Mouse (Mus musculus) myocyte (in vitro differentiated cells): ENCODE data around the gene Ccs. TPM values are rescaled to one million over a fixed set of nuclear protein-coding genes. Genes with fewer than 3 reads are reported as not detected.

ENCODE experiments used
- H3K27me3 ChIP-seq: one replicate; pipeline ENCODE4 v1.6.1; 2011; ENCODE audit not compliant: control insufficient read depth, insufficient read depth, insufficient read length
- H3K36me3 ChIP-seq: one replicate; pipeline ENCODE4 v1.6.1; 2011; ENCODE audit not compliant: control insufficient read depth, insufficient read depth
- H3K4me2 ChIP-seq: one replicate; pipeline ENCODE4 v1.6.1; 2011; ENCODE audit warnings: low read depth, control low read depth
- H3K4me3 ChIP-seq: one replicate; pipeline ENCODE4 v1.5.1; 2011; ENCODE audit warnings: mild to moderate bottlenecking, control low read depth, moderate library complexity
- H3K79me2 ChIP-seq: one replicate; pipeline ENCODE4 v1.6.1; 2011; ENCODE audit not compliant: control insufficient read depth, insufficient read depth
- H3ac ChIP-seq: one replicate; pipeline ENCODE4 v1.6.1; 2011; ENCODE audit not compliant: control insufficient read depth, insufficient read length
- CEBPB ChIP-seq: IDR thresholded peaks from 2 replicates; pipeline ENCODE4 v1.6.1; 2011; ENCODE audit warnings: mild to moderate bottlenecking, moderate library complexity; ENCODE audit not compliant: poor library complexity, insufficient read depth, severe bottlenecking
- E2F4 ChIP-seq: IDR thresholded peaks from one replicate; pipeline ENCODE4 v1.6.1; 2011; ENCODE audit warnings: mild to moderate bottlenecking, control low read depth, moderate library complexity; ENCODE audit not compliant: insufficient read depth
- MAX ChIP-seq: IDR thresholded peaks from one replicate; pipeline ENCODE4 v1.6.1; 2011; ENCODE audit warnings: low read depth, mild to moderate bottlenecking, control low read depth
- MYOD1 ChIP-seq, 3 experiments: IDR thresholded peaks; one replicate each; pipeline ENCODE4 v1.6.1; 2011; ENCODE audit warnings: control low read depth in 2 of 3, low read depth in 2 of 3, mild to moderate bottlenecking in 2 of 3, moderate library complexity in 1 of 3; ENCODE audit not compliant: insufficient read length in 2 of 3, control insufficient read depth in 1 of 3
- MYOG ChIP-seq, 3 experiments: IDR thresholded peaks; one replicate each; pipeline ENCODE4 v1.6.1; 2011; ENCODE audit warnings: control low read depth in 2 of 3, low read depth in 2 of 3, mild to moderate bottlenecking in 2 of 3; ENCODE audit not compliant: insufficient read length in 2 of 3, control insufficient read depth in 1 of 3, insufficient read depth in 1 of 3
- POLR2A ChIP-seq: IDR thresholded peaks from one replicate; pipeline ENCODE4 v1.6.1; 2011; ENCODE audit warnings: low read depth, mild to moderate bottlenecking, control low read depth, moderate library complexity; ENCODE audit not compliant: insufficient read length
- POLR2AphosphoS2 ChIP-seq: IDR thresholded peaks from one replicate; pipeline ENCODE4 v1.6.1; 2011; ENCODE audit warnings: low read depth, control low read depth; ENCODE audit not compliant: insufficient read length
- REST ChIP-seq: IDR thresholded peaks from one replicate; pipeline ENCODE4 v1.6.1; 2011; ENCODE audit warnings: mild to moderate bottlenecking, control low read depth, moderate library complexity; ENCODE audit not compliant: insufficient read depth, insufficient read length
- SRF ChIP-seq: IDR thresholded peaks from one replicate; pipeline ENCODE4 v1.6.1; 2011; ENCODE audit warnings: low read depth; ENCODE audit not compliant: control insufficient read depth, insufficient read length
- TCF12 ChIP-seq: IDR thresholded peaks from one replicate; pipeline ENCODE4 v1.6.1; 2011; ENCODE audit warnings: mild to moderate bottlenecking, control low read depth; ENCODE audit not compliant: poor library complexity, insufficient read depth, severe bottlenecking
- TCF3 ChIP-seq: IDR thresholded peaks from one replicate; pipeline ENCODE4 v1.6.1; 2011; ENCODE audit warnings: low read depth, control low read depth; ENCODE audit not compliant: insufficient read length
- USF1 ChIP-seq: IDR thresholded peaks from one replicate; pipeline ENCODE4 v1.6.1; 2011; ENCODE audit warnings: low read depth, mild to moderate bottlenecking, control low read depth, moderate library complexity
- polyA plus RNA-seq: library from polyadenylated mRNA; unstranded; fragments of >200 nt; fragmentation: generic; extraction: Trizol; gene quantifications from one replicate; pipeline ENCODE4 v1.2.1, GENCODE M21; 2012; ENCODE audit warnings: missing spikeins

Ccs gene
- 40.4 TPM for polyA plus RNA-seq

DNA sequence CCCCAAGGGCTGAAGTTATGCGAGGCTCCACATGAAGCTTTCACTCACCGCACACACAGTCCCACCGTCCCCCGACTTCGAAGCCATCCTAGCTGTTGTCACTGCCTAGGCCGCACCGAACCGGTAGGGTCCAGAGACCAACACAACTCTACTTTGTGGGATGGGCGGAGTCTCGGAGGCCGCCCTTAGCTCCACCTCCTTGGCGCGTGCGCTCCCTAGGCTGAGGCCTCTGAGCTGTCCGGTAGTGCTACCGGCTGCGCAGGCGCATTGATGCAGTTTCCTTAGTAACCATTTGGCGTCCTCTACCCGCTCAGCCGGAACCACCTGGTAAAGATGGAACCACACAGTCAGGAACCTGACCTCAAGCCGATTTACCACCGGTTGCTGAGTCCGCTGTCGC, at the start of gene Ccs, which contains the start of gene Ccdc87:
Ccs (minus strand) TSS at position 184 of the 400 bp plus-strand sequence.
Ccdc87 (plus strand) TSS at position 218 of the 400 bp plus-strand sequence.
- TF ChIP-seq MAX (no peak), TCF3 (no peak), USF1 (no peak), REST (no peak), MYOD1 (IDR thresholded peaks at IDR 0.05; ENCODE audit: control insufficient read depth in 1 of 3, insufficient read length in 2 of 3, low read depth in 2 of 3) (no peak), POLR2A (peak; percentile 90), SRF (no peak), POLR2AphosphoS2 (peak; percentile 86)
- peaks cover 26% of the 10 kb centered on the region for H3K27me3 ChIP-seq

GRCm38 (mm10) chr19:4883961-4884360, 44.8 kb upstream of the Ccs start:
- H3K4me2 ChIP-seq, result no peak overlapping the region
- H3K36me3 ChIP-seq, result no peaks in the 10 kb centered on the region
- TF ChIP-seq E2F4, result no peak
- no peak for TF ChIP-seq CEBPB

More for the DNA sequence above, at the start of gene Ccs, which contains the start of gene Ccdc87:
- Histone ChIP-seq H3K36me3 (no peaks in the 10 kb centered on the region), H3ac (peak within 1 kb of the TSS; percentile 44), H3K4me2 (peak within 1 kb of the TSS; percentile 72), H3K4me3 (peak within 1 kb of the TSS; percentile 38), H3K79me2 (no peaks in the 10 kb centered on the region)

DNA sequence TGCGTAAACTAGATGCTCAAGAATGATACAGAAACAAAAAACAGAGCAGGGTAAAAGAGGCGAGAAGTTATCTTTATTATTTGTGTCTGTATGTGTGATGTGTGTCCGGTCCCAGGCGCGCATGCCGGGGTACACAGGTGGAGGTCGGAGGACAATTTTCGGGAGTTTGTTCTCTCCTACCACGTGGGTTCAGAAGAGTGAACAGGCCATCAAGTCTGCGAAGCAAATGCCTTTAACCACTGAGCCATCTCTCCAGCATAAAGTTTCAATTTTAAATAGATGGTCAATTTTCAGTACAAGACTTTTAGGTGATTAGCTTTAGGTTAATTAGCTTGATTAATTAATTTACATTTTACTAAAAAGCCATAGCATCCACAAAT, 40.2 kb upstream of the Ccs start:
- Histone ChIP-seq H3K4me3 (peak overlapping the region; percentile 43), H3K79me2 (peaks cover 8% of the 10 kb centered on the region), H3K36me3 (no peaks in the 10 kb centered on the region), H3K4me2 (peak overlapping the region; percentile 89), H3K27me3 (no peaks in the 10 kb centered on the region), H3ac (peak overlapping the region; percentile 48)
- TF ChIP-seq CEBPB (no peak), POLR2AphosphoS2 (no peak), MYOG (IDR thresholded peaks at IDR 0.05; ENCODE audit: control insufficient read depth in 1 of 3, insufficient read depth in 1 of 3, insufficient read length in 2 of 3, low read depth in 2 of 3) (no peak), REST (no peak), USF1 (no peak), MYOD1 (IDR thresholded peaks at IDR 0.05; ENCODE audit: control insufficient read depth in 1 of 3, insufficient read length in 2 of 3, low read depth in 2 of 3) (no peak), TCF12 (no peak), TCF3 (no peak), POLR2A (no peak), SRF (no peak), MAX (no peak), E2F4 (no peak)

More at GRCm38 (mm10) chr19:4883961-4884360, 44.8 kb upstream of the Ccs start:
- Histone ChIP-seq H3K79me2 (no peaks in the 10 kb centered on the region), H3K4me3 (no peak overlapping the region), H3ac (no peak overlapping the region), H3K27me3 (no peaks in the 10 kb centered on the region)

DNA sequence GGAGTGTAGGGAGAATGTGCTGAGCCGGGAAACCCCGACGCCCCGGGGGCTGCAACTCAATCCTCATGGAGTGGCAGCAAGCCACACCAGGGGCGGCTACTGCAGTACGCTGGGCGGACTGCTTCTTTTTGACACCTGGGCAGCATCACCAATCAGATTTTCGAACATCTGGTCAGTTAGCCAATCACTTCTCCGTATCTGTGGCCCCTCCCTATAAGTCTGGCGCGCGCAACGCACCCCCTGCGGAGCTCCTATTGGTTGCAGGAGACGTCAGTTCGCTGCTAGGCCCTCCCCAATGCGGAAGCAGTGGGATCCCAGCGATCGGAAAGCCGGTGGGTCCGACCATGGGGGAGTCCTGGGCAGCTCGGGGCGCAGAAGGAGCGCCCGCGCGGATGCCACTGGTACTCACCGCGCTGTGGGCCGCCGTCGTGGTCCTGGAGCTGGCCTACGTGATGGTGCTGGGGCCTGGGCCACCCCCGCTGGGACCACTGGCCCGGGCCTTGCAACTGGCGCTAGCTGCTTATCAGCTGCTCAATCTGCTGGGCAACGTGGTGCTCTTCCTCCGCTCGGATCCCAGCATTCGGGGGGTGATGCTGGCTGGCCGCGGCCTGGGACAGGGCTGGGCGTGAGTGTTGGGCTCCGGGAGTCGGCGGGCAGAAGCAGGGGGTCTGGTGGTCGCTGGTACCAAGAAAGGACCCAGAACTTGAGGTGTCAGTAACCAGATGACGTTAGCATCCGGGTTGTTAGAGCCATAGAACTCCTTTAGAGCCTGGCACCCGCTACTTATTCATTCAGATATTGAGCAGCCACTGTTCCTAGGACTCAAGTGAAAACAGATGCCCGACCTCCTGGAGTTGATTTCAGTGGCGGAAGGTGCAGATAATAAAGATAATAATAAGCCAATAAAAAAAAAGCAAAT, 39.5 kb upstream of the Ccs start, which contains the start of gene Zdhhc24:
Zdhhc24 (plus strand) TSS at position 264 of the 919 bp plus-strand sequence.
- no peak for TF ChIP-seq USF1
- TF ChIP-seq MYOG (IDR thresholded peaks at IDR 0.05; ENCODE audit: control insufficient read depth in 1 of 3, insufficient read depth in 1 of 3, insufficient read length in 2 of 3, low read depth in 2 of 3), result peak in 1 of 3 experiments; percentile 12
- TF ChIP-seq SRF, result no peak
- TF ChIP-seq REST, result no peak
- TF ChIP-seq E2F4, result peak; percentile 7
- peak; percentile 49 for TF ChIP-seq POLR2A
- no peak for TF ChIP-seq CEBPB
- TF ChIP-seq TCF3, result no peak
- TF ChIP-seq MYOD1 (IDR thresholded peaks at IDR 0.05; ENCODE audit: control insufficient read depth in 1 of 3, insufficient read length in 2 of 3, low read depth in 2 of 3), result no peak
- no peak for TF ChIP-seq MAX
- no peaks in the 10 kb centered on the region for H3K27me3 ChIP-seq
- peak within 1 kb of the TSS; percentile 48 for H3ac ChIP-seq
- peaks cover 8% of the 10 kb centered on the region for H3K79me2 ChIP-seq
- peak within 1 kb of the TSS; percentile 96 for H3K4me2 ChIP-seq
- H3K4me3 ChIP-seq, result peak within 1 kb of the TSS; percentile 43
- no peaks in the 10 kb centered on the region for H3K36me3 ChIP-seq
